Mouse (Mus musculus) right cerebral cortex, postnatal 36 days (tissue): ENCODE results near the gene Npcd.

ENCODE experiments used
- DNase-seq, 2 experiments: peaks; one replicate each; pipeline ENCODE4 v3.0.0; 2022; ENCODE audit warnings: low spot score in 2 of 2, mixed read lengths in 1 of 2

Gene Npcd

GRCm38 (mm10) chr15:79834130-79834880, at the start of gene Npcd, which contains the start of gene Cbx6:
Npcd (minus strand) TSS chr15:79834237.
Cbx6 (minus strand) TSS chr15:79834688.
- peak; percentile 96 to 98 for DNase-seq

- DNase-seq = peak; percentile 89 to 91
These were observed 49.4 kb upstream of the Npcd start for GRCm38 (mm10) chr15:79883352-79883822.

- DNase-seq = peak; percentile 58 to 76
These were observed 48.7 kb upstream of the Npcd start for GRCm38 (mm10) chr15:79882623-79883267.

GRCm38 (mm10) chr15:79880477-79880876, 46.4 kb upstream of the Npcd start:
- DNase-seq = no peak

DNA sequence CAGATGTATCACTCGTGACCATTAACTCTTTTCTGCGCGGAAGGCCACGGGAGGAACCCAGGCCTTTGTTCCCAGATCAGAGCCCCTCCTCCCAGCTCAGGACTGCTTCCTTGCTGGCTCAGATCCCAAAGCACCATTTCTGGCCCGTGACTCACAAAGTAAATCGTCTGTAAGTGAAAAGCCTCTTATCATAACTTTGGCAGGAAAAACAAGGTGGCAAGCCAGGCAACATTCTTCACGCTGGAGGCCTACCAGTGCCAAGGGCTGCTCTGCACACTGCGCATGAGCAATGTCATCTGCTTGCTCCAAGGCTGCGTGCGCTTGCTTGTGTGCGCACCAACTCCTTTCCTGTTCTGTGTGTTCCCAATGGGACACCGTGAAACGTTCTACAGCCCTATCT, 45.3 kb upstream of the Npcd start:
- peak; percentile 64 to 73 for DNase-seq

DNA sequence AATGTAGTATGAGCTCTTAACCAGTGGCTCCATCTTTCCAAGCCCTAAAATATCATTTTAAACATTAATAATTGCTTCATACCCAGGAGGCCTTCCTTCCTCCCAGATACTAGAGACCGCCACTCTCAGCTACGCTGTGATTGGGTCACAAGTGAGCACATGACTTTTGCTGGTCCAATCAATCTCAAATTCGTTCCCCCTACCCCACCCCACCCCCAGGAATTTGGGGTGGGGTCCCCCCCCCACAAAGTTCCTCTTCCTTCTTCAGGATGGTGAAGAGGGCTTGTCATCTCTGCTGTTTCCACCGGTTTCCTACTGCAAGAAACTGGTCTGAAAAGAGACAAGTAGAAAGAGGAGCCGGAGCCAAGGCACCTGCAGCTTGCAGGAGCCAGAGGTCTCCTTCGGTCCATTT, 44.7 kb upstream of the Npcd start:
- no peak for DNase-seq

DNA sequence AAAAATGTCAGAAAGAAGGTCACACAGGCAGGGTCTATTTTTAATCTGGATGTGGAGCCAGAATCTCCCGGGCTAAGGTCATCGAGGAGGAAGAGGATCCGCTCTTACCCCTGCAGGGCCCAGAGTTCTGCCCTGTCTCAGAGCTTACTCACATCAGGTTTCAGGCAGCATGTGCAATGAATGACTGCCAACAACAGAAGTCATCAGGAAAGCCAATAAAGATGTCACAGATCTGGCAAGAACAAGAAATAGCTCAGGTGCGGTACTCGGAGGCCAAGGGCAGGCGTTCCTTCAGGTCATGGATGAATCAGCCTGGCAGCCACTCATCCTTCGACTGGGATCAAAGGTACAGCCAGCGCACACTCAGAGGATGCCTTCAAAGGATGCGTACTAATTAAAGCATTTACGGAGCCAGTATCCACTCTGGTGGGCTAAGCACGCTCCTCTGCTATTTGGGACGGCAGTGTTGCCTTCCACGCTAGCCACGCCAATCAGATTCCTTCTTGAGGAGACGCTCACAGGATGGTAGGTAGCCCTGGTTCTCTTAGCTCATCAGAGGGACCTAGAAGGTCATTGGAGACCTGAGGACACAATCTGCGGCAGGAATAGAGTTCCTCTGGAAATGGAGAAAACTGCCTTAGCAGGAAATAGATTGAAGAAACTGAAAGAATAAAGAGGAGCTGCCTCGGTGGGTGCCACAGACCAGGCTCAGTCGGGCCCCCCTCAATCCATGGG, 41.4 kb upstream of the Npcd start:
- no peak for DNase-seq

DNA sequence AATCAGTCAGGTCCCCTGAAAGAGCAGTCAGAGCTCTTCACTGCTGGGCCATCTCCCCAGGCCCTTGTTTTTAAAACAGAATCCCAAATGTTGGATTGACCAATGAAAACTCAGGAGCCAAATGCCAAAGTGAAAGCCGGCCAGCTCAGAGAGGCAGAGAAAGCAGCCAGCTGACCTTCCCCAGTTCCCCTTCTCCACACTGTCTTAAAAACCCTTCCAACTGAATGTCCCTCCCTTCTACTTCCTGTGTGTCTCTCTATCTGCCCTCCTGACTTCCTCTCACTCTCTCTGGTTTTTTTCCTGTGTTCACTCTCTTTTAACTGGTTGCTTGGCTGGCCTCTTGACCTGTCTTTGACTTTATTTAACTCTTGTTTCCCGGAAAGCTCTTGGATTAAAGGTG, 40.0 kb upstream of the Npcd start:
- no peak for DNase-seq

- DNase-seq = no peak
These were observed 39.5 kb upstream of the Npcd start for GRCm38 (mm10) chr15:79873545-79873944.

GRCm38 (mm10) chr15:79867260-79868002, 33.4 kb upstream of the Npcd start:
- no peak for DNase-seq

DNA sequence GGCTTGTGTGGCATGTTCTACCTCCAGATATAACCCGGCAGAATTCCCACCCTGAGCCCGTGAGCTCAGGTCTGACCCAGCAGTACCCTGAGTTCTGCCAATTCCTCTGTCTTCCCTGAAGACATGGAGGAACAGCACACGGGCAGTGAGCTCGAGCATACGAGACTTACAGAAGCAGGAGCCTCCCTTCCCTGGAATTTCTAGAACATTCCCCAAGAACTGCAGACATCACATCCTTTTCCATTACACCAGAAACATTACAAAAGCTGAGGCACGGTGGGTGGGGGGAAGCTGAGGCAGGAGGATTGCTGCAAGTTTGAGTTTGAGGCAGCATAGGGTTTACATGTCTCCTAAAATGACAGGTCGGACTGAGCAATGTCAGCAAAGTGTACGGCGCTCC, 25.8 kb upstream of the Npcd start:
- DNase-seq = no peak

- DNase-seq = no peak
These were observed 24.9 kb upstream of the Npcd start for GRCm38 (mm10) chr15:79858979-79859378.

DNA sequence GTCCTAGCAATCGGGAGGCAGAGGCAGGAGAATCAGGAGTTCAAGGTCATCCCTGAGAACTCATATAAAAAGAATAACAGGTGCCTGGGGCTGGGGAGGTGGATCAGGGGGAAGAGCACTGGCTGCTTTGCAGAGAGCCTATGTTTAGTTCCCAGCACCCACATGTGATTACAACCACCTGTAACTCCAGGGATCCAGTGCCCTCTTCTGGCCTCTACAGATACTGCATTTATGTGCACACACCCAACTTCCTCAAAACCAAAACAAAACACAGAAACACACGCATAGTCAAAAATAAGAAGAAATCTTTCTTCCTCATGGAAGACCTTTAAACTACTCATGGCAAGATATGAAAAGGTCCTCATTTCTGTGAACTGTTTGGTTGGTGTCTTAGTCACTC, 16.1 kb upstream of the Npcd start:
- DNase-seq = no peak

GRCm38 (mm10) chr15:79847100-79847499, 13.1 kb upstream of the Npcd start:
- DNase-seq = peak in 1 of 2 experiments; percentile 12

DNA sequence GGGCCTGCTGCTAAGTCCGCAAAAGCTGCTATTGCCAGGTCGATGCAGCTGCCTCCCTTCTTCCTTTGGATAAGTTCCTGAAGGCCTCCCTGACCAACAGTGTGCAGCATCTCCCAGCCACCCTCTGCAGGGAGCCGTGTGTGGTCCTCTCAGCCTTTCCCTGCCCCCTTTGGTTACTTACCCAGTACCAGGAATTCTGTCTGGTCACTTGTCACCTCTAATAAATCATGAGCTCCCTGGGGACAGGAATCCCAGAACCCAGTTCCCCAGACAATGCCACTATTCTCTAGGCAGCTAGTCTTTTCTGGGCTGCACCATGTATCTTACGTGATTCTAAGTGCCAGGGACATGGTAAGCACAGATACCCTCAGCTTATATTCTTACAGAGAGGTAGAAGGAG, 11.9 kb upstream of the Npcd start:
- DNase-seq = no peak

GRCm38 (mm10) chr15:79842985-79843384, 8.9 kb upstream of the Npcd start:
- no peak for DNase-seq

GRCm38 (mm10) chr15:79840281-79840680, 6.2 kb upstream of the Npcd start:
- no peak for DNase-seq

GRCm38 (mm10) chr15:79834881-79835260, 834 bp upstream of the Npcd start:
- DNase-seq = no peak

GRCm38 (mm10) chr15:79833251-79834050, 586 bp downstream of the Npcd start:
- DNase-seq = no peak

- peak; percentile 73 for DNase-seq
These were observed 1.8 kb downstream of the Npcd start for GRCm38 (mm10) chr15:79832064-79832900.
